Mouse (Mus musculus) lung, postnatal 10 days (tissue): Measurements from ENCODE around the gene Tcte2.

Experiments used
- DNase-seq: peaks from one replicate; pipeline ENCODE4 v3.0.0; 2021

The Tcte2 gene

GRCm38 (mm10) chr17:13716336-13716735, 45.3 kb downstream of the Tcte2 start:
- DNase-seq, result no peak

- no peak for DNase-seq
These were observed 46.1 kb downstream of the Tcte2 start for GRCm38 (mm10) chr17:13715511-13715910.

- DNase-seq, result peak; percentile 43
These were observed 47.0 kb downstream of the Tcte2 start for GRCm38 (mm10) chr17:13714654-13715053.

GRCm38 (mm10) chr17:13714128-13714527, 47.5 kb downstream of the Tcte2 start:
- no peak for DNase-seq

GRCm38 (mm10) chr17:13712518-13712917, 49.1 kb downstream of the Tcte2 start:
- DNase-seq, result no peak

- DNase-seq, result no peak
These were observed 49.5 kb downstream of the Tcte2 start for GRCm38 (mm10) chr17:13712116-13712515.

GRCm38 (mm10) chr17:13711173-13711572, 50.5 kb downstream of the Tcte2 start:
- DNase-seq, result no peak

GRCm38 (mm10) chr17:13705481-13705921, 56.1 kb downstream of the Tcte2 start:
- peak; percentile 46 for DNase-seq

GRCm38 (mm10) chr17:13703611-13704320, 57.9 kb downstream of the Tcte2 start:
- peak; percentile 48 for DNase-seq

- DNase-seq, result peak; percentile 83
These were observed 61.3 kb downstream of the Tcte2 start for GRCm38 (mm10) chr17:13700131-13701016.

GRCm38 (mm10) chr17:13699716-13700115, 61.9 kb downstream of the Tcte2 start:
- DNase-seq, result peak; percentile 73

- DNase-seq, result no peak
These were observed 63.4 kb downstream of the Tcte2 start for GRCm38 (mm10) chr17:13698194-13698593.

GRCm38 (mm10) chr17:13697646-13698045, 64.0 kb downstream of the Tcte2 start:
- no peak for DNase-seq

- DNase-seq, result peak; percentile 69
These were observed 65.7 kb downstream of the Tcte2 start for GRCm38 (mm10) chr17:13695881-13696280.

GRCm38 (mm10) chr17:13695211-13695610, 66.4 kb downstream of the Tcte2 start:
- DNase-seq, result no peak

- no peak for DNase-seq
These were observed 67.4 kb downstream of the Tcte2 start for GRCm38 (mm10) chr17:13694181-13694580.

- peak; percentile 48 for DNase-seq
These were observed 74.0 kb downstream of the Tcte2 start for GRCm38 (mm10) chr17:13687656-13688055.

GRCm38 (mm10) chr17:13687086-13687485, 74.5 kb downstream of the Tcte2 start:
- DNase-seq, result no peak

- DNase-seq, result no peak
These were observed 76.0 kb downstream of the Tcte2 start for GRCm38 (mm10) chr17:13685621-13686020.

GRCm38 (mm10) chr17:13684256-13684655, 77.4 kb downstream of the Tcte2 start:
- no peak for DNase-seq

GRCm38 (mm10) chr17:13683411-13684174, 78.0 kb downstream of the Tcte2 start:
- DNase-seq, result peak; percentile 92

- no peak for DNase-seq
These were observed 78.6 kb downstream of the Tcte2 start for GRCm38 (mm10) chr17:13683027-13683410.

- peak; percentile 54 for DNase-seq
These were observed 79.1 kb downstream of the Tcte2 start for GRCm38 (mm10) chr17:13682378-13683026.
